Mouse (Mus musculus): ENCODE results near the gene 1700057G04Rik. TPM values are rescaled to one million over a fixed set of nuclear protein-coding genes. Genes with fewer than 3 reads are reported as not detected.

1700057G04Rik gene
- total RNA-seq (2021), result not detected
- long read RNA-seq, experiment 1, result 0 reads
- long read RNA-seq, experiment 2, partial matches to known transcripts, result 1 of 1 reads
- long read RNA-seq, experiment 2, other reads (novel, unspliced or antisense), result 0 of 1 reads

DNA sequence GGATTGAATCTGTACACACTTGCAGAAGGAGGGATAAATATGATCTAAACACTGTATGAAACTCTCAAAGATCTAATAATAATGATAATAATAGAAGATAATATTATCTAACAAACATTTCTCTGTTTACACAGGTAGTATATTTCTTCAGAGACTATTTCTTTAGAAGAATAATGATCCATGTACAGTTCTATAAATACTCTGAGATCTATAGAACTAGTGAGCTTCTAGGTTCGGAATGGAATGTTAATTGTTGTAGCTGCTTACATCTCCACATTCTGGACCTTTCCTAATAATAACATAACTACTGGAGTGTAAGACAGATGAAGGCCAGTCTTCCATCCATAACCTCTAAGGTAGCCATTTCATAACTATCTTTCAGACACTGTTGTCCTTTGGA lies at the start of gene 1700057G04Rik:
Gene 1700057G04Rik (plus strand): TSS at position 301 of the 400 bp plus-strand sequence.
- intact Hi-C loops (cut with DNase I), result no loop called here
- no peak for DNase-seq (ENCODE audit: low spot score in 2 of 2)

DNA sequence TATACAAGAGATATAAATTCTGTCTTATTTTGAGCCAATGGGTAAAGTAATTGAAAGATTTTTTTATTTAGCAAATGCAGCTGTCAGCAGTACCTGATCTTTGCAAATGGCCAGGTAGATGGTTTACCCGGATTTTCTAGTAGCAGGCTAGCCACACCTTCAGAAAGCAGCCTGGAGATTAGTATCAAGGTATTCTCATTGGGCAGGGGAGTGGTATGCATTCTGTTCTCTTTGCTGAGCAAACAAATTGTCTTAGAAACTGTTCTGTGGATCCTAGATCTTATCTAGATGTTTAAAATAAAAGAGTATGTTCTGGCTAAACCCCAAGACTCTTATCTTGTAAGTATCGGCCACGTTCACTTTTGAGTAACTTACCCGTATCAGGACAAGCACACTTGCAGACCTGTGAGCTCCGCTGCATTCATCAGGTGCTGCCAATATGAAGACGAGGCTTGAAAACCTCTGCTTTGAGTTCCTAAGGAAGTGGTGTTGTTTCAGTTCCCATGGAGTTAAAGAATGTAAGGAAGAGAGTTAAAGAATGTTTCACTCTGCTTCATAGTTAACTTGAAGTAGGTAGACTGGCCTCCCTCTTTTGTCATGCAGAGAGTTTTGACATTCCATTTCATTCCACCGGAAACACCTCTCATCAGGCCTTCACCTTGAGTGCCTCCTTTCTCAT lies 48.6 kb upstream of the 1700057G04Rik start:
- no peak for DNase-seq (ENCODE audit: low spot score in 2 of 2)
- intact Hi-C loops (cut with DNase I), result no loop called here

DNA sequence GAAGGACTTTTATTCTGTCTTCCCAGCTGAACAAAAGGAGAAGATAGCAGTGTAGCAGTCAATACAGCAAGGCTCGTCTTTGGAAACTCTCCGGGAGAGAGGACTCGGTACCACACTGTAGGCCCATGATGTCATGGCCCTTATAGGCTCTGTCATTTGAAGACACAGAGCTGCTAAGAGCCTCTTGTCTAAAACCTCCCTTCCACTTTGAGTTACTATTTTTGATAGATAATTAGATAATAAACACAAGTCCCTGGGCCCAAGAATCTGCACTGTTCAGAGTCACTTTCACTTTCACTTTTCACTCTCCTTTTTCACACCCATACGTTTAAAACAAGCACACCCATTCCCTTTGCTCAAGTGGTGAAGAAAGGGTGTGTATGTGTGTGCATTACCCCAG lies 43.5 kb upstream of the 1700057G04Rik start:
- intact Hi-C loops (cut with DNase I), result no loop called here
- no peak for DNase-seq (ENCODE audit: low spot score in 2 of 2)

DNA sequence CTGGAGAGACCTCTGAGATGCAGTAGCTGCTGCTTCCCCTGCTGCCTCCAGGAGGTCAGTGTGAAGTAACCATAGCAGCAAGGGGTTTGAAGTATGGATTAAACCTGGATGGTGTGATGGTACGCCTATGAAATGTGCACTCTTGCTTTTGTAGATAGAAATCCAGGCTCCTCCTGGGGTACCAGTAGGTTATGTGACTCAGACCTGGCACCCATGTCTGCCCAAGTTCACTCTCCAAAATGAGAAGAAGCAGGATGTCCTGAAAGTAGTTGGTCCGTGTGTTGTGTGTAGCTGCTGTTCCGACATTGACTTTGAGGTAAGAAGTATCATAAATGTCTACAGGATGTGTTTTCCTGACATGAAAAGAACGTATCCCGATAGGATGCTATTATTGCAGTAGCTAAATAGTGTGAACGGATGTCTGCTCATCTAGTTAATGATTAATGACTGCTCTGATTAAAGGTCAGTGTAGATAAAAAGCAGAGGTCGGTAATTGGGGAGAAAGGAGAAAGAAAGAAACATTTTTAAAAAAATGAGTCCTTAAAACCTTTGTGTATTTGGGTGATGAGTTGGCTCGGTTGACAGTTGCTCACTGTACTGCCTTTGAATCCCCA lies 42.5 kb upstream of the 1700057G04Rik start:
- intact Hi-C loops (cut with DNase I), result no loop called here

DNA sequence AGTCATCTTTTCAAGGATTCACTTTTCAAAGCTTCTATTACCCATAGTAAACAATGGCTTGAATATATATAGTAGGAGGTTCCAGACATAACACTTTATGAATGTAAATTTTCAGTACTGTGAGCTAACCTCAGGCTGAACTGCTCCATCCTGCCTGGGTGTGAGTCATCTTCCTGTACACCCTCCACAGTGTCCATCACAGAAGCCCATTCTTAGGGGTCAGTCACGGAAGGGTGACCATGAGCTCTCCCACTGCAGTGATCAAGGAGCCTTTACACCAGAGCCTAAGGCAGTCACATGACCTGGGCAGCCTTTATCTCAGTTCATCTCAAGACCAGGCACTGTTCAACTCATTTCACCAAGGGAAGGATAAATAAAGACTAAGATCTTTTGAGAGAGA lies 41.4 kb upstream of the 1700057G04Rik start:
- DNase-seq (ENCODE audit: low spot score in 2 of 2), result no peak
- intact Hi-C loops (cut with DNase I), result no loop called here

More for the DNA sequence above, 42.5 kb upstream of the 1700057G04Rik start:
- DNase-seq (ENCODE audit: low spot score in 2 of 2), result no peak

DNA sequence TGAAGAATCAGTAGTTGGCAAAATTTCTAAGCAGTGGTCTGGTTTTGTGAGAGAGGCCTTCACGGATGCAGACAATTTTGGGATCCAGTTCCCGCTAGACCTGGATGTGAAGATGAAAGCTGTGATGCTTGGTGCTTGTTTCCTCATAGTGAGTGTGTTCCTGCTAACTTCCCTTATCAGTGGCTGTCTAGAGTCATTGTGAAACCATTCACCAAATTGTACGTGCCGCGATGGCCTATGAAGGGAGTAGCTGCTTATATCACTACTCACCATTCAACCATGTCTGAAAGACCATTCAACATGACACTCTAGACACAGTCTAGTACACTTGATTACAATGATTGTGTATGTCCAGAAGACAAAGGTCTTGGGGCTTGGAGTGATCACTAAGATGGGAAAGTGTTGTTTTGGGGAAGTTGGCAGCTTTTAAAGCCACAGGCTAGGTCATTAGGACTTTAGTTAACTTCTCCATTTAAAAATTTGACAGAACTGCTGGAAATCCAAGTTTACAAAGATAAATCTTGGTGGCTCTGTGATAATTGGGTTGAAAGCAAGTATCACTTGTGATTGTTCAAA lies 39.3 kb upstream of the 1700057G04Rik start:
- DNase-seq (ENCODE audit: low spot score in 2 of 2), result no peak
- intact Hi-C loops (cut with DNase I), result no loop called here

DNA sequence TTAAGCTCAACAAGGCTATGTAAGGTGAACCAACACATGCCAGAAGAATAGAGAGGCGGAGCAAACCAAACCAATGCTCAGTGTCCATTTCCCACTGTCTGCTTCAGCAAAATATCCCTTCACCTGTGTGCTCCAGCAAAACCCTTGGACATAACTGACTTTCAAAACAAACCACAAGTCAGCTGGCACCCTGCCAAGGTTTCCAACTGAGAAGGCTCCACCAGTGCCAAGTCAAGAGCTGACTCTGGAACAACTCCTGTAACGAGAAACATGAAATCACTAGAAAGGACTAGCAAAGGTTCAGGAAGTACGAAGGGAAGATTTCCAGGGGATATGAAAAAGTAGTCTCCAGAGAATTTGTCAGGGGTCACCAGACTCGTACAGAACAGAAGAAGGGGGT lies 38.2 kb upstream of the 1700057G04Rik start:
- intact Hi-C loops (cut with DNase I), result no loop called here
- peak in 1 of 2 experiments; percentile 25 for DNase-seq (ENCODE audit: low spot score in 2 of 2)

DNA sequence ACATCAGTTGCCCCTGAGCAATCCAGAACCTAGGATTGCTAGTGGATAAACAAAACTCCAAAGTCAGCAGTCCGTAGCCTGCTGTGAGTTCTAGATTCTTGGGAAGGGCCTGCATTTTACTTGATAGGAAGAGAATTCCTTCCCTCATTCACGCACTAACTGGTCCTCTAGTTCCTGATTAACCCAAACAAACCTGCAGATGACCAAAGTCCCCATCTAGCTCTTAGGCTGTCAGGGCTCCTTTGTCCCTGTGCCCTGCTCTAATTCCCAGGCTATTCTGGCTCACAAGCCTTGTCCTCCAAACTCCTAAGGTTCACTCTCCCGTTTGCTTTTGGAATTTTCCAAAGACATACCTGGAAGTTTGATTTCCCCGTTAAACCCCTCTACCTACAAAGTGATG lies 36.5 kb upstream of the 1700057G04Rik start:
- DNase-seq (ENCODE audit: low spot score in 2 of 2), result no peak
- intact Hi-C loops (cut with DNase I), result no loop called here

DNA sequence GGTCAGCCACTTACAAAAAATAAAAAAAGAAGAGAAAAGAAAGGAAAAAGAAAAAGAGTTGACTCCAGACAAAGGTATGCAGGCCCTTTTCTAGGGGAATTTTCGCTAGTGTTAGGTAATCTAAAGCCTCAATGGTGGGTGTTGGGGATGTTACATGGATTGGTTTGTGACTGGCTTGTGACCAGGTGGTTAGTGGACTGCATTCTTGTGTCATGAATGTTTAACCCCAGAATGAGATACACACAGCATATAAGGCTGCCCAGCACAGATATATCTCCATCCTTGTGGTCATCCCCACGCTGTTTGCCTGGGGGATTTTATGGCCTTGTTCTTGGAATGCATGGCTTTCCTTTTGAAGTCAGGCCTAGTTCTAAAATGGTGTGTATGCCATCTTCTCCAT lies 35.9 kb upstream of the 1700057G04Rik start:
- DNase-seq (ENCODE audit: low spot score in 2 of 2), result no peak
- intact Hi-C loops (cut with DNase I), result no loop called here

DNA sequence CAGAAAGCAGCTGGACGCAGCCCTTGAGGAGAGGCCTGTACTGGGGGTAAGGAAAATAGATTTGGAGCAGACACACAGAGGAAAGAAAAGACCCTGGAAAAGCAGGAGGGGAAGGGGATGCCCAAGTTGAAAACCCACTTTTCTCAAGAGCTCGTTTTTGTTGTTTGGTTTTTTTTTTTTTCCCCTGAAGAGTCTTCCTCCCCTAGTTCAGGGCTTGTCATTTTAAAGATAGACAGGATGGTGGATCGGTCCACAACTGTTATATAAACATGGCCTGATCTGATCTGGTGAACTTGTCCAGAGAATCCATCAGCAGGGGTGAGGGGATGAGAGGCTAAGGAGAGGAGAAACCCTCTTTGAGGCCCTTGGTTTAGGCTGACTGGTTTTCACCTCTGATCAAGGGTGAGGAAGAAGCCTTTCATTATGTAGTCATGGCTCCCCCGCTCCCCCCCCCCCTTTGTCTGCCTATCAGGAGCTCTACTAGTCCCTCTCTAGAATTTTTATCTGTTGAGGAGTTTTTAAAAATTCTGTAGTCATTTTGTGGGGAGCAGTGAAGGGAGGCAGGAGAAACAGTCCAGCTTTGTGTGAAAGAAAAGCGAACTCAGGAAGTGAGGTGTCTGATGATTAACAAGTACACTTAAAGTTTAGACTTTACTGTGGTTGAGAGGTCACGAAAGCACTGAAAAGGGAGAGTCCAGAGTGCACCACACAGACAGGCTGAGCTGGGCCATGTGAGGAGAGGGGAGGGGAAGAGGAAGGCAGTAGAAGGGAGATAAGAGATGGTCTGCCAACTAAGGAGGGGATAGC lies 35.0 kb upstream of the 1700057G04Rik start:
- intact Hi-C loops (cut with DNase I), result no loop called here
- DNase-seq (ENCODE audit: low spot score in 2 of 2), result no peak

DNA sequence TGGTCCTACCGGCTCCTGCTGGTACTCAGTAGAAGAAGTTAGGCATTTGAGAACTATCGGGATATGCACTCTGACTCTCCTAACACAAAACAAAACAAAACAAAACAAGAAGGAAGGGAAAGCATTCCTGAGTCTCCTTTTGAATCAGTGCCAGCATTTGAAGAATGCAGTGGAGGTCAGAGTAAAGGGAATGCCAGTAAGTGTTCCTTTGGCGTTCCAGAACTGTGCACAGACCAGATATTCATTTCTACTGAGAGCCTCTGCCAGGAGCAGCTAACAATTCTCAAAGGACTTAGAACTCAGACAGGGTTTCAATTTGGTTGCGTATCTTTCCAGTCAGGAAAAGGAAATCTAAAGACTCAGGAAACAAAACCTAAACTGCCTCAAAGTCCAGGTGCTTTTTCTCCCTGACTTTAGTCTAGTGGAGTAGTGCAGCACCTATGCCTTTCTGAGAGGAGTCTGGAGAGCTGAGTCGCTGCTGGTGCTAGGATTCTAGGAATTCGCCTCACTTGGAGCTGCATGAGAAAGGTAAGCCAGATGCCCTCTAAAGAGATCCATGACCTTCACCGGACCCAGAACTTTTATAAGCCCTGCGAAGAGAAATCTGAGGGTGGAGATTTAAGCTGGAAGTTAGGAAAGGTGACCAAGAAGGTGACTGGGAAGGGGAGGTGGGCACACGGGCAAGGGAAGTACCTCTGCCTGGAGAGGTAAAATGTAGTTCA lies 33.5 kb upstream of the 1700057G04Rik start, which contains the start of gene Plscr2:
Gene Plscr2 (plus strand): TSS at position 117 of the 722 bp plus-strand sequence.
- DNase-seq (ENCODE audit: low spot score in 2 of 2), result no peak
- intact Hi-C loops (cut with DNase I), result no loop called here

DNA sequence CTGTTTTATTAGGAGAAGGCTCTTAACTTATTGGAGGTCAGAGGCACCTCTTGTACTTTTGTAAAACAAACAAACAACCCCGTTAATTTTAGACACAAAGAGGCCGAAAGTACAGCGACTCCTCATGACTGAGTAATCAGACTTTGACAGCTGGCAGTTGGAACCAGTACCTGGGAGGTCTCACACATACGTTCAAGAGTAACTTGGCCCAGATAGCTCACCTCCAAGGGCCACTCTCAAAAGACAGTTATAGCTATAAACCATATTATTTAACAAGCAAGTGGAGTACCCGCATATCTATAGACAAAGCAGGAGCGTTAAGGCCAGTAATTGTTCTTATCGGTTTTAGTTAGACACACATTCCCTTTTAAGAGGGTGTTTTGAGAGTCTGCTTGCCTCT lies 32.8 kb upstream of the 1700057G04Rik start:
- DNase-seq (ENCODE audit: low spot score in 2 of 2), result no peak
- intact Hi-C loops (cut with DNase I), result no loop called here

DNA sequence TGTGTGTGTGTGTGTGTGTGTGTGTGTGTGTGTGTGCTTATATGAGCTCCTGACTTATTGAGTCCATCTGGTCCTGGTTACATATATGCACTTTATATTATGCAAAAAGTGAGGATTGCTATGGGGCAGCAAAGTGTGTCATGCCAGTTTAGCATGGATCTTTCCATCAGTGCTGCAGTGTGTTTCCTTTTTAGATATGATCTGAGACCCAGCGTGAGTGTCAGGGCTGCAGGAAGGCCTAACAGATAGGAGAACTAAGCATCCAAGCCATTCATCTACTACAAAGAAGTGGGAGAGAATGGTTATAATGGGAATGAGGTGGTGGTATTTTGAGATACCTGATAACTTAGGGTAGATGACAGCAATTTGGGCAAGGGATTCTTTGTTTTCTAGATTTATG lies 29.1 kb upstream of the 1700057G04Rik start:
- DNase-seq (ENCODE audit: low spot score in 2 of 2), result no peak
- intact Hi-C loops (cut with DNase I), result no loop called here

DNA sequence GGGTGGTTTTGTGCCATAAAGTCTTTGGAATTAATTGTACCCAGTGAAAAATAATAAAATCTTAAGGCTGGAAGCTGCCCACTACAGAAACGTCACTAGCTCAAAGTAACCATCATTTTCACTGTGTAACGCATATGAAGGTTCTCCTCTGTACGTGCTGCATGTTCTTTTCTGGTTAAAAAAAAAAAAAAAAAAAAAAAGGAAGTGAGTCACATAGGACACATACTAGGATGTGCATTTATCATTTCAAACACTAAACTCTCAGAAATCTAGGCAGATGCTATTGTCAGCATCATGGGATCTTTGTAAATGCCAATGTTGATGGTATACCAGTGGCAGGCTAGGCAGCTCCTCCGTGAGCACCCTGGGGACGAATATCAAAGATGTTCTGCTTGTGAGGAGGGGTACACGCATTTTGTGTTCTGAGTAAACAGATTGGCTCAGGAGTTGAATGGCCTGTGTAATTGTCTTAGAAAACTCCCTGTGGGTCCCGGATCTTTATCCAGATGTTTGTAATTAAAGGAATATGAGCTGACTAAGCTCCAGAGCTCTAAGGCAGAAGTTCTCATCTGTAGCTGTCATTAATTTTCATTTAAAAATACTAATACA lies 26.5 kb upstream of the 1700057G04Rik start:
- intact Hi-C loops (cut with DNase I), result no loop called here
- DNase-seq (ENCODE audit: low spot score in 2 of 2), result no peak

DNA sequence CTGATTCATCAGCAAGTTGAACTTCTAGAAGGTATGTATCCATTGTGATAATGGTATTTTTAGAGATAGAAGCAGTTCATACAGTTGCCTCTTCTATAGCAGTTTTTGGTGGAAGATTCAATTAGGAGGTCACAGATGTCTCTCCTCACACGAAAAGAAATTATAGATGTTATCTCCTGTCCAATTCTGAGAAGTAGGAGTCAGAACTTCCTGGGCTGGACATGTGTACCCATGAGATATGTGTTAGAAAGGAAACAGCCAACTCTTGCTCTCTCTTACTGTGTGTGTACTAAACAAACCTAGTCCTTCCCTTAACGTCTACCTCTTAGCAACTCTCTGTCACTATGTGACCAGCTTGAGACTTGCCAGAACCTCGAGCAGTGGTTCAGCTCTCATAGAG lies 19.5 kb upstream of the 1700057G04Rik start:
- no peak for DNase-seq (ENCODE audit: low spot score in 2 of 2)
- intact Hi-C loops (cut with DNase I), result no loop called here

DNA sequence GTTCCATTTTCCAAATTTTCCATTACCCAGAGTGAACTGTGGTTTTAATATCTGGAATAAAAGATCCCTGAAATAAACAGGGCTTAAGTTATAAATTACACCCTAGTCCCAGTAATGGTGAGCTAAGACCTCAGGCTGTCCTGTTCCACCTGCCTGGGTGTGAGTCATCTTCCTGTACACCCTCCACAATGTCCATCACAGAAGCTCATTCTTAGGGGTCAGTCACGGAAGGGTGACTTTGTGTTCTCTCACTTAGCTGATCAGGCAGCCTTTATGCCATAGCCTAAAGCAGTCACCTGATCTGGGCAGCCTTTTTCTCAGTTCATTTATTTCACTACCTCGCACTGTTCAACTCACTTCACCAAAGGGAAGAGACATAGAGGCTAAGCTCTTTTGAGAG lies 17.0 kb upstream of the 1700057G04Rik start:
- no peak for DNase-seq (ENCODE audit: low spot score in 2 of 2)
- intact Hi-C loops (cut with DNase I), result no loop called here

DNA sequence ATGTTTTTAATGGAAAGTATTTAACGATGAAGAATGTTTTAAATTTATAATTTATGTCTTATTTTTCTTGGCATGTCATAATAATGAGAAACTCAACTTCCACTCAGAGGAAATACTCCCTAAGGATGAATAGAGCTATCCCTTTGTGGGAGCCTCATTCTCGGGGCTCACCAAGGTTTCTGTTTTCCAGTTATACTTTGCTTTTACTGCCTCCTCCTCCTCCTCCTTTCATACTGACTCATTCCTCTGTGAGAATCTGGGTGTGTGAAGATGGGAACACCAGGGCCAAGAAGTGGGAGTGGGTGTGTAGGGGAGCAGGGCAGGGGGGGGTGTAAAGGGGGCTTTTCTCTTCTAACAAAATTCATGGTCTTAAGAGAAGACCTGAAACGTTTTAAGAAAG lies 16.3 kb upstream of the 1700057G04Rik start:
- no peak for DNase-seq (ENCODE audit: low spot score in 2 of 2)
- intact Hi-C loops (cut with DNase I), result no loop called here

DNA sequence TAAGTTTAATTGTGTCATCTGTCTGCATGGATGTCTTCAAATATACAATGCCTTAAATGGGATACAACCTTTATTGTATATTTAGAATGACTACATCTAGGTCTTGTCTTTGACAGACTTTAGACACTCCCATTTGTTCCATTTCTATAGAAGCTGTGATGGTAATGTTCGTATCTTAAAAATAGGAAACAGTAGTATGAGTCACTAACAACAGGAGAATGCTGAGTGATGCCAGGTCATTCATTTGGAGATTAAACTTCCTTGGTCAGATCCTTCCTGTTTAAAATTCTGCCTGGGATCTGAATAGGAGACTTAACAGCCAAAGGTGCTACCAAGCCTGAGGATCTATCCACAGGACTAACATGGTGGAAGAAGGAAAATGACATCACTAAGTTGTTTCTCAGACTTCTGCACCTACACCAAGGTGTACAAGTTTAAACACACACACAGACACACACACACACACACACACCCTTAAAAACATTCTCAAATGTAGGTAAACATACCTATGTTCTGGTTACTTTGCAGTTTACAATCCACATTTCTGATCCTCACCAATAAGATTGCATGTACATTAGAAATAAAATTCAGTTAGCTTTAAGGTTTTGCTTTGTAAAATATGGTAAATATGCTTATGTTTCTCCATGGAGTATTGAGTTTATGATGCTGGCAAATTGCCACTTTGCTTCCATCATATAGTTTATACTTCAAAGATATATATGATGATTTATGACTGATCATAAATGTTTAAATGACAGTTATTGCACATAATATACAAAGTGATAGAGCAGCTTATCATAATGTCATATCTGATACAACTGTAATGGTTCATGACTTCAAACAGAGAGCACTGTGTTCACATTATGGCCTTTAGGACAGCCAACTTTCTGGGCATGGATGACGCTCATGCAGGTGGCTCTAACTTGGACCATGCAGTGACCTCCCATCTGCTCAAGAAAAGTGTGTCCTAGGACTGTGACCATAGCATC lies 15.3 kb upstream of the 1700057G04Rik start:
- intact Hi-C loops (cut with DNase I), result no loop called here
- DNase-seq (ENCODE audit: low spot score in 2 of 2), result no peak
